Mouse (Mus musculus) gastrocnemius, postnatal 4 days (tissue): ENCODE results near the gene Rufy4. TPM values are rescaled to one million over a fixed set of nuclear protein-coding genes. Genes with fewer than 3 reads are reported as not detected.
A peak's percentile ranks its signal among the peaks of the same experiment; 100 is the strongest.

ENCODE experiments used
- DNase-seq, 2 experiments: peaks; one replicate each; pipeline ENCODE4 v3.0.0; 2021 to 2022; ENCODE audit warnings: low spot score in 2 of 2, mixed read lengths in 2 of 2
- total RNA-seq, 2 experiments: library from RNA; stranded (reverse); gene quantifications; 2 replicates each; pipeline ENCODE4 v1.2.3; 2021

Rufy4 gene
- total RNA-seq, 2 experiments from 2014 or later = 0.52 to 0.54 TPM

DNA sequence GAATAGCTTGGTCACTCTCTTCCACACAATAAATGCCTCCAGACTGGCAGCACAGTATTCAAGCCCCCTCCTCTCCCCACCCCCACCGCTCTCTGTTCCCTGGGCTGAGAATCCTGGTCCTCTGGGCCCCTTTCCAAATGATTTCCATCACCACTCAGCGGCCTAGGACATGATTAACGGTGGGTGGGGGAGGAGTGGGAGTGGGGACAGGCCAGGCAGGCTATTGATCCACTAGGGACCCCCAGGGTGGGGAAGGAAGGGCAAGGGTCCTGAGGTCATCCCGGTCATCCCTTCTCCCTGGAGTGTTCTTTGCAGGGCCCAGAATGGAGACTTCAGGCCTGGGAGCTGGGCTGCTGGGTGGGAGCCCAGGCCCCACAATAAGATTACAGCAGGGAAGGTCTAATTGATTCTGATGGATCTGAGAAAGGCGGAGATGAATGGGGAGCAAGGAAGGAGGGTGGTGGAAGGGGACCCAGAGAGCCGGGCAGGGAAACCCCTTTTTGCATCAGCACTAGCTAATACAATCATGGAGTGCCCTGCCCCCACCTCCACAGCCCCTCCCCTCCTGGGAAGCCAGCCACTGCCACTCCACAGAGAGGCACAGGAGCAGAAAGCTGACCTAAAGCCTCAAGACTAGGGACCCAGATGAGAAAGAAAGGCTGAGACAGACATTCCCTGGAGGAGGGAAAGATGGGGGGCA lies 21.5 kb upstream of the Rufy4 start:
- DNase-seq = no peak

DNA sequence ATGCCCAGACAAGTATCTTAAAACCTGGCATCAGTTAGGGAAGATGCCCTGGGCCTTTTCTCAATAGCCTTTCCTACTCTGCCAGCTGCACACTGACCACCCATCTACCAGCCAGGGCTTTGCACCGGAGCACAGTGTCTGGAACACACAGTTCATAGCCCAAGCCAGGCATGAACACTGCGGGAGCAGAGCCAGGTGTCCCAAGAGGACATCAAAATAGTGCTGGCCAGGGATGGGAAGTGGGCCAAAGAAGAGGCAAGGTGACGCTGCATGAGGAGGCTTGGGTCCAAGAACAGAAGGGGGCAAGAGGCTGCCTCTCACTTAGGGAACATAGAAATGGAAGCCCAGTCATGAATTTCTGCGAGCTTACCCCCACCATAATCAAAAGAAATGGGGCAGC lies 19.7 kb upstream of the Rufy4 start:
- DNase-seq = no peak

DNA sequence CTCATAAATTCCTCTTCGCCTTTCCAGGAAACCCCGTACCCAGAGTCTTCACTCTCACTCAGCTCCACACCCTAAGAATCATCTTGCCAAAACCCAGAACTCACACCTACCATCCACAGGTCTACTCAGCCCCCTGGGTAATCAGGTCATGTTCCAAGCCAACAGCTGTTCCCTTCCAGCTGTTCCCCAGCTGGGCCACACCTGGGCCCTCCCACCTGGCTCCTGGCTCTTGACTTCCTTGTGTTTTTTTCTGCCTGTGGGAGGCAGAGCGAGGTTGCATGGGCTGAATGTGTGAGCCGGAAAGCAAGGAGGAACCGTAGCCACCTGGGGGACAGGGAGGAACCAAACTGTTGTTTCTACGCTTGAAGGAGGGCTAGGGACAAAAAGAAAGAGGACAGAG lies 19.1 kb upstream of the Rufy4 start:
- no peak for DNase-seq

DNA sequence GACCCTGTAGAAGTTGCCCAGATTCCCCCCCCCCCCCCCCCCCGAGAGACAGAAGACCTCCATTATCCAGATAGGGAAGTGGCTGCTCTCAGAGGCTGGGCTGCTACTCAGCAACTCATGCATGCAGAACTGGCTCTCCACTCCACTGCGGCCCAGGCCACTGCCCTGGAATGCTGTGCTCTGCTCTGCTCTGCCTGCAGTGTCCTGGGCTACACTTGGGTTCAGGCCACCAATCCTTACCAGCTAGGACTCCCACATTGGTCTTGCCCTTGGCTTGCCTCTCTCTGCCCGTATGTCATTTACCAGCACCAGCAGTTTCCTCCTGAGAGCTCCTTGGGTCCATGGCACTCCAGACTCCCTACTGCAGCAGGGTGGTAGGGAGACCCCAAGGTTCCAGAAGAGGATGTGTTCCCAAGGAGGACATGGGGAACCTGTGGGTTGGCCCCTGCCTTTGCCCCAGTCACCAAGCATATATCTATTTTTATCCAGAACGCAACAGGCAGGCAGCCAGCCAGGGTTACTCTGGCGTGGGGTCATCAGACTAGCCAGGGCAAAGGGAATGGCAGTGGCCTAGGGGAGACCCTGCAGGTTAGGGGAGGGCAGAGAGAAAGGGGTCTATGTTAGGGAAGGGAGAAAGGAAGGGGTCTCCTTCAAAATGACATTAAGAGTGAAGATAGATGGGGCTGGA lies 17.3 kb upstream of the Rufy4 start:
- DNase-seq = no peak

DNA sequence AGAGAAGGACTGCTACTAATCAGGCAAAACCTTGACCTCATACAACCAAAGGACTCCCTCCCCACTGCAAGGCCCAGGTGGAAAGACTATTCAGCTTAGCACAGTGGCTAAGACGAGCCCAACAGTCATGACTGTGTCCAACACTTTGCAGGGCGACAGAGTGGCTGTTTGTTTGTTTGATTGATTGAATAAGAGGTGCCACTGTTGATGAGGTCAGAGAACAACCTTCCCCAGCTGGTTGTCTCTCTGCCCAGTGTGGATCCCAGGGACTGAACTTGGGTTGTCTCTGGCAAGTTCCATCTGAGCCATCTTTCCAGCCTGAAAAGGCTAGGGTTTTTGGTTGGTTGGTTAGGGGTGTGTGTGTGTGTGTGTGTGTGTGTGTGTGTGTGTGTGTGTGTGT lies 15.7 kb upstream of the Rufy4 start:
- no peak for DNase-seq

DNA sequence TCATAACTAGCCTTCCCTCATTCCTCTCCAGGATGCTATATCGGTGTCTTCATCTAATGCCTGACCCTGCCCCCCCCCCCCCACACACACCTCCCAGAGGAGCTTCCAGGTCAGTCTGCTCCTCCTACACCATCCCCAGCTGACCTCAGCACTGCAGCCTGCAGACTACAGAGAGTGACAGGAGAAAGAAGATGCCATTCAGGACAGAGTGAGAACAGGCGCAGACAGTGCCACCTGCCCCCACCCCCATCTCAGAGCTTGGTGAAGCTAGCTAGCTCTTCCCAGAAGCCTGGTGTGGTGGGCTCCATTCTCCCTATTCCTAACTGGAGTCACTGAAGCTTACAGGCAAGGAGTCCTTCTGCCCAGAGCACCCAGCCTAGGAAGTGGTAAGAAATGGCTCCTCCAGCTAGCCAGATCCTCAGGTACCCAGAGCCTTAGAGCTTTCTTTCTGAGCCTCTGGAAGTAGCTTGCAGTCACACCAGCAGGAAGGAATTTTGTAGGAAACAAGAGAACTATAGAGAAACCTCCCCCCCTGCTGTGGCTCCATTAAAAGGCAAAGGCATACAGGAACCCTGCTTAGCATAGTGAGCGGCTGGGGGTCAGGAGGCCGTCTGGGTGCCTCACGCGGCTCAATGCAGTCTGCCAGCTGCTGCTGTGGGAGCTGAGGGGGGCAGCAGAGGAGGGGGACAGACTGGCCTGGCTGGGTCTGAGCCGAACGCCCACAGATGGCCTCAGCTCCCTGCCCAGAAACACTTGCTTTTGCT lies 14.2 kb upstream of the Rufy4 start:
- DNase-seq = no peak

DNA sequence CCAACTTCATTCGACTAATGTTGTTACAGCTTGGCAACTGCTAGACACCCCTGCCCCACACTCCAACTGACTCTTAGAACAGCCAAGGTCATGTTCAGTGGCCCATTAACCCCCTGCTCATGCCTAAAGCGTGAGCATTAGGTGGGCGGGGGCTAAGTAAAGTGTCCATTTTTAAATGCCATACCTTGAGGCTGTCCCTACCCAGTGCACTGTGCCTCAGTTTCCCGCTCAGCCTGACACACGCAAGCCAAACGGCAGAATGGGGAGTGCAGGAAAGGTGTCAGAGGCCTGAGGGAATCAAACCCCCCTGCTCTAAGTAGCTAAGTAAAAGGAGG lies 13.7 kb upstream of the Rufy4 start:
- no peak for DNase-seq

DNA sequence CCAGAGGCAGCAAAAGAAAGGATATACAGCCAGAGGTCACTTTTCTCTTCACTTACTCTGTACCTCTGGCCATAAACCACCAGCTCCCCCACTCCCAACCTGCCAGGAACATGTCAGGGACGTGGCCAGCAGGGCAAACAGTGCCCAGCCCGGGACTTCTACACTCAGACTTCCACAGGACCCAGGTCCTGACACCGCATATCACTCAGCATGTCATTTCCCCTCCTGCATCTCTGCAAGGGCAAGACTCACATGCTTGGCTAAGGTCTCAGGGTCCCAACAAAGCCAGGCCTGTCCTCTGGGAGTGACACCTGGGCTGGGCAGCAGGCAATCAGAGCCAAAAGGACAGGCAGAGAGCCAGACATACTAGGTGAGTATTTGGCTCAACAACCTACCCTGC lies 12.3 kb upstream of the Rufy4 start:
- no peak for DNase-seq

DNA sequence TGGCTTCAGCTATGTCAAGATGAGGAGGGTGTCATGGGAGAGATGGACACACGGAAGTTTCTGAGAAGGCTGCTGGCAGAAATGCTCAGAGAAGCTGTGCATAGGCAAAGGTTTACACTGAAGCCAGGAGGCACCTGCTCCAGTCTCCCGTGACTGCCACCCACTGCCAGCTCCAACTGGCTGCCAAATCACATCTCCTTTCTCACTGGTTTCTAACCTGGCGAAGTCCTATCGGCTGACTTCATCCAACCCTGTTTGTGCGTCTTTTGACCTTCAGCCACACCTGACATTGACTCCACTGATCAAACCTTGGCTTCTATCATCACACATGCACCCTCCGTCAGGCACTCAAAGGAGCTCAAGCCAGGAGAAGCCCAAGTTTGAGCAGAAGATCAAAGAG lies 7.5 kb upstream of the Rufy4 start:
- no peak for DNase-seq

DNA sequence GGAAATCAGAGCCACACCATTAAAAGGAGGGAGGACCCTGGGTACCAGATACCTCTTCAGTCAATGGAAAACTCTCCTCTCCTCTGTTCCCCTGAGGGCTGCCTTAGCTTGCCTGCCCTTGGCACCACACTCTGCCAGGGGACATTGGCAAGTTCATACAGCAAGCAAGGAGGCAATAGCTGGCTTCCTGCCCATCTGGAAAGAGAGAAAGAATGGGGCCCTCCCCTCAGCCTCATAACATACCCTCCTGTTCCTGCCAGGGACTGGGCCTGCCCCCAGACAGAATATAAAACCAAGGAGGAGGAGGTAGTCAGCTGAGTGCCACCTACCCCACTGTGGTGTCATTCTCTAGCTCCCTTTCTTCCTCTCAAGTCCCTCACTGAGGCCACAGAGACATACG lies 6.2 kb upstream of the Rufy4 start:
- DNase-seq = no peak

DNA sequence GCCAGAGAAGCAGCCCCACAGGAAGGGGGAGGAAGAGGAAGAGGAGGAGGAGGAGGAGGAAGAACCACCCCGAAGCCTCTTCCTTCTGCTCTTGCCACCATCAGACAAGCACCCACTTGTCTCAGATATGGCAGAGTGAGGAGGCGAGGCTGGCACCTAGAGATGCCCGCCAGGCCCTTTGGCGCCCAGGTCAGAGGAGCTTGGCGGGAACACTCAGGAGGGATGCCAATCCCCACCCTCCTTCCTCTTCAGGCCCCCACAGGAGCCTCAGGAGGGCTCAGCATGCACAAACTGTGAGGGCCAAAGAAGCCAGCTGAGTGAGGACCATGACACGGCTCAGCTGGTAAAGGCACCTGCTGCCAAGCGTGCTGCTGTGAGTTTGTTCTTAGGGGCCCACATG lies 4.2 kb upstream of the Rufy4 start:
- no peak for DNase-seq

DNA sequence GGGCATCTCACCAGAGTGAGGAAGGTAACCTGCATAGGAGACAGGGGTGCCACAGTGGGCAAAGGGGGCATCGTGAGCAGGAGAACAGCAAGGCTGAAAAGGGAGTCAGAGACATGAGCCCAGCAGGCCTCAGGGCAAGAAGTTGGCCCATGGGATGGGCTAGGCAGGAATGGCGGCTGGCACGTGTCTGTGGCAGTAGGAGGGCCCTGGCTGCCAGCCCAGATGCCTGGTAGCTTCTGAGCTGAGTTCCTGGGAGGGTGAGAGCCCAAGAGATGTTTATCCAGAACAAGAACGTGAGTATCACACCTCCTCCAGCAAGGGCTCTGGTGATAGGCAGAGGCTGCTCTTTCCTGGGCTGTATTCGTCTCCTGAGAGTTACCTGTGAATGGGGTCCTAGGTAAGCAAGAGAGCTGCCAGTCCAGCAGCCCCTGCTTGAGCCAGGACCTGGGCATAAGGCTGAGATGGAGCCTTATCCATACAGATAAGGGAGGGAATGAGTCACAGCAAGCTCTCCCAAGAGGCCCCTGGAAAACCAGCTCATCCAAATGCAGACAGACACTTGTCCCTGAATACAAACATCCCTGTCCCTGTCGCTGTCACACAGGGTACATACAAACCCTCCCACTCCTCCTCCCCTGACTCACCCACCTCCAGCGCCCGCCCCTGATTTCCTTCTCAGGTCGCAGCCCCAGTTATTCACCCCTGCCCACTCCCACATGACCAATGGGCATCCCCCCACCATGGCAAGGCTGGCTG lies 3.3 kb upstream of the Rufy4 start:
- peak in 1 of 2 experiments; percentile 44 for DNase-seq

DNA sequence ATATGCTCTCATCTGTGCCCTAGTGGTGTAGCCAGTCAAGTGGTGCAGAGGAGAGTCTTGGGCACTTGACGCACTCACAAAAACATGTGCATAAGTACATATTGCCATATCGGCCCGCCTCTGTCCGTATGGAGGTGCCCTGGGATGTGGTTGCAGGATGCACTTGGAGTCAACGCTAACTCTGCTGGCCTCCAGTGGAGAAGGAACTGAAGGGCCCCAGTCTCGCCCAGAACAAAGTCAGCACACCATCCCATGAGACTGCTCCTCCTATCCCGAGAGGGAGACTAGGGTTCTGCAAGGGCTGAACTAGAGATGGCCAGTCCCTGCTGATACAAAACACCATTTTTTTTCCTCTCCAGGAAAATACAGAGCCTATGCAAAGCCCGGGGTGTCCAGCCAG lies 2.1 kb upstream of the Rufy4 start:
- no peak for DNase-seq

DNA sequence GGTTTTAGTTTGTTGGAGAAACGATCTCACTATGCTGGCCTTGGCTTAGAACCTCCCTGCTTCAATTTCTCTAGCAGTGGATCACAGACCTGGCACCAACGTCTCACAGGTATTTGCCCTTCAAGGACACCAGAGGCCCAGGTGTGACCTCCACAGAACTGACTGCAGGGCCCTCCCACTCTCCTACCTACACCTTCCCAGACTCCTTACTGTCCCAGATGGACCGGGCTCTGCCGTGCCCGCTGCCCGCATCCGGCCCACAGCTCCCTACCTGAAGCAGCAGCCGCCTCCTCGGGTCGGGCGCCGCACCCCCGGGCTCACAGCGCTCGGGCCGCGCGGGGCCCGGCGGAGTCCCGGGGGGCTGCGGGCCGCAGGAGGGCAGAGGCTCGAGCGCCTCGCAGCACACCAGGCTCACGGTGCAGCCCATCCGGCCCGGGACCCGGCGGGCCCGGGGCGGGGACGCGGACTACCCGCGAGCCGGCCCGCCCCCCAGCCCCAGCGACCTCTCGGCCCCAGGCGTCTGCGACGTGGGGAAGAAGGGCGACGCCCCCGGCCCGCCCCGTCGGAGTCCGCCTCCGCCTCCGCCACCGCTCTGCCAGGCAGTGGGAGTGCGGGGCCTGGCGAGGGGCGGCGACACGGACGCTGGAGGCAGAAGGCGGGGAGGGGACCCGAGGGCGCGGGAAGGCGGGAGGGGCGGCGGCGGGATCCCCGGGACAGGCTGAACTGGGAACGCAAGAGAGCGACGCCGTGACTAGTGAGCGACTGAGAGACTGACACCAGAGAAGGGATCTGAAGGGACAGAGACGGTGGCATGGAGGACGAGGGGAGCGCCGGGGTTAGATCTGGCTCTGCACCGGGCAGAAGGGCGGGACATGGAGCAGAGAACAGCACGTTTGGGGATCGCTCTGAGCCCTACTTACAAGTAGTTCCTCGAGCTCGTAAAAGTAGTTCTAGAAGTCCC lies 1.0 kb upstream of the Rufy4 start, which contains the start of gene Tns1:
Tns1 (minus strand) TSS at position 429 of the 961 bp plus-strand sequence.
- peak; percentile 62 to 63 for DNase-seq

DNA sequence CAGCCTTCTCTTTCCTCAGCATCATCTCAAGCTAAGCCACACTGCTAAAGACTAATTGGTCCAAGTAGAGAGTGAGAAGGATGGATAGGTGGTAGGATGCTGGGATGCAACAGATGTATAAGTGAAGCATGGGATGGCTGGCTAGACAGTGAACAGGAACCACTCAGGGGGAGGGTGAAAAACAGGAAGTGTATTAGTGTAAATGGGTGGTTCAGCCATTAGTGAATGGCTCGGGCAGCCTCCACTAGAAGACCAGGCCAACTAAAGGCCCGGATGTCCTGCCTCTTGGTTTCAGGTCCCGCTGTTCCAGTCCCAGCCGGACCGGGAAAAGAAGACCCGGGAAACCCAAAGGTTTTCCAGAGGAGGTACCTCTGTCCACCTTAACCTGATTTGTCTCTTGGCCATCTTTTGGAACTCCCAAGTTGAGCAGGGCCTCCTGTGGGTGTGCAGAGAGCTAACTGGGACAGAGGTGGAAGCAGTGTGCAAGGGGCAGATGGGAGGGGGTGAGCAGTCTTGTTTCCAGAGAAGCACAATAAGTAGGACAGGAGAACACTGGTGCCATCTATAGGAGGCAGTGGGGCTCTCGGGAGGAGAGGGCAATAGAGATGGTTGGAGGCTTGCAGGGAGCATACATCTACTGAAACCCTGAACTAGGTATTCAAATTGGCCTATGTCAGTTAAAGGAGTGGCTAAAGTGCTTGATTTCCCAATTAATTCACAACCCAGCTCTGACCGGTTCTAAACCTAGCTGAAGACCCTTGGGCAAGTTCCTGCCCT lies 5.7 kb downstream of the Rufy4 start:
- DNase-seq = no peak

DNA sequence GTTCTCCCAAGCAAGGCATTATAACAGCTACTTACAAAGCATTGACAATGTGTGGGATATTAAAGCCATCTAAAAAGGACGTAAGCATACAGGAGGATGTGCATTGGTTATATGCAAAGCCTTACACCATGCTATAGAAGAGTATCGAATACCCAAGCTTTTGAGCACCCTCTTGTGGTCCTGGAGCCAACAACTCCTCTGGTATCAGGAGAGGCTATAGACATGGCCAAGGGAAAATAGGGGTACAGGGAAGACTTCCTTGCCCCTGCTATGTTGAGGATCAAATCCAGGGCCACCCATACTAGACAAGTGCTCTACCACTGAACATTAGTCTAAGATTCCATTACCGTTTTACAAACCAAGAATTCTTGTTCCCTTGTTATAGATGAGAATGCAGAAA lies 6.7 kb downstream of the Rufy4 start:
- no peak for DNase-seq

DNA sequence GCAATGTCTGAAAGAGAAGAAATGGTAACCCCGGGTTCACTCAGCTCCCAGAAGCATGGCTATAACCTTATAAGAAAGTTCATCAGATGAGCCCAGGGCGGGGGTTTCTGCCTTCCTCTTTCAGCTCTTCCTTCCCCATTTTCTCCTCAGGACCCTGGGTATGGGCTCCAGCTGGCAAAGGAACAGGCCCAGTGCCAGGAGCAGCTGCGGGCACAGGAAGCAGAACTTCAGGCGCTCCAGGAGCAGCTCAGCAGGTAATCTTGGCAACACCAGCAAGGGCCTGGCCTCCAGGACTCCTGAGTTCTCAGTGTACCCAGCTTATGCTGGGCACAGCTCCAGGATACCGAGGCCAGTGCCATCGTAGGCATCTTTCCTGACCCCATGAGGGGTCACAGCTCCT lies 8.6 kb downstream of the Rufy4 start:
- no peak for DNase-seq

DNA sequence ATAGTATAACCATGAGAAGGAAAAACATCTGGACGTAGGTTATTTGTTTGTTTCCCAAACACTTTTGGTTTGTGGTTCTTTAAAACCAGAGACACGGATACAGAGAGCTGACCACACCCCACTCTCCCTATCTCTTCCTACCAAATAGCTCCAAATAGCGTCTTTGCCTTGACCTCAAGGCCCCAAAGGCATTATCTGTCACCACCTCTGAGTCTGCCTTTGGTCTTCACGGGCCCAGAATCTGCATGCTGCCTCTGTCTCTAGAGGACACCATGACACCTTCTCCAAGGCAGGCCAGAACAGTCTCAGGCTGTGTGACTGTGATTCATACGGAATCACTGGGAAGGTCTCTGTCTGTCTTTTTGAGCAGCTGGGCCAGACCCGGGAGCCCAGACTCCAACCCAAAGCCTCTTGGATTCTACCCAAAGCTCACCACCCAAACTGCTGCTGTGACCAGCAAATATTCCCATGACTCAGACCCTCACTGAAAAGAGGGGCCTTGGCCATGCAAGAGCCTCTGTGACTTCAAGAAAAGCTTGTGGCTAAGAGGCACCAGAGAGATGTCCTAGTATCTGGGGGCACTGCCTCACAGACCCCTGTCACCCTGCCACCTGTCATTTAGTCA lies 10.1 kb downstream of the Rufy4 start:
- DNase-seq = no peak

DNA sequence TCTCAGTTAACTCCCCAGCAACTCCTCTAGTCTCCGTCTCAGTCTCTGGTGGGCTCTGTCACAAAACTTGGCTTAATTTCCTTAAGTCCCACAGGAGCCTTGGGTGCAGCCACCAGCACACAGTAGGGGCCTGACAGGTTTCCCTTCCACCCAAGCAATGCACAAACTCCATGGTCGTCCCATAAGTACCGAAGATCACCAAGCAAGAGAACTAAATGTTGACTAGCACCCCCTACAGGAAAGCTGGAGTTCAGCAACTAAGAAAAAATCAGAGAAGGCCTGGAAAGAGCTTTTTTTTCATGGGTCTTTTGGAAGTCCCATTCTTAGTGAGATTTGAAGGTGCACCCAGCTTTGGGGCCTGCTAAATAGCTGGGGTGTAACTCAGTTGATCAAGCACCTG lies 14.1 kb downstream of the Rufy4 start:
- DNase-seq = no peak
